Mouse (Mus musculus) brain, embryonic 18.5 days (tissue): ENCODE data around the gene Ppp6c.
"Not testable (repeated sequence)": the region's sequence is repeated elsewhere in the genome, so short reads cannot be mapped to it uniquely, and the experiment has no call there.

Source experiments
- DNase-seq: peaks from one replicate; pipeline ENCODE4 v3.0.0-alpha.2; 2012; ENCODE audit warnings: low read depth, low spot score

Gene Ppp6c

DNA sequence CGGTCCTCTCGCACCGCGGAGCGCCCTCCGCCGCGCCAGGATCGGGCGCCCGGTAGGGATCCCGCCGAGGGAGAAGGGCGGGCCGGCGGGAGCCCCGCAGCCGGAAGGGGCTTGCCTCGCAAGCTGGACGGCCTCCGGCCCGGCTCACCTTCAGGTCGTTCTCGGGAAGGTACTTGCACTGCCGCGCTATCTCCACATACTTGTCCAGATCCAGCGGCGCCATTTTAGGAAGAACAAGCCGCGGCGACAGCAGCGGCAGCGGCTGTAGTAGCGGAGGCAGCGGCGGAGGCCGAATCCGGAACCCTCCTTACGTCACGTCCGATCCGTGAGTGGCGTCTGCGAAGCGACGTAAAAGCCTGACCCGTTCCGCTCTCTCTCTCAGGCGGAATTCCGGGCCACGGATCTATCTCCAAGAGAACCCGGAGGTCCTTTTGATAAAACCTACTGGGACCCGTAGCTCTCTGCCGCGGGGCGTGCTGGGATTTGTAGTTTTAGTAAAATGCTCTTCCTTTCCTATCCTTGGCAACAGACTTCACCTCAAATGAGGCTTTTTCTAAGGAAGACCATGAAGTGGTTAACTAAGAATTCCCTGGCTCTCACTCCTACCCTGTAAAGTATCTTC, at the start of gene Ppp6c:
TSS of gene Ppp6c (minus strand) at position 433 of the 622 bp plus-strand sequence.
- peak; percentile 97 for DNase-seq

DNA sequence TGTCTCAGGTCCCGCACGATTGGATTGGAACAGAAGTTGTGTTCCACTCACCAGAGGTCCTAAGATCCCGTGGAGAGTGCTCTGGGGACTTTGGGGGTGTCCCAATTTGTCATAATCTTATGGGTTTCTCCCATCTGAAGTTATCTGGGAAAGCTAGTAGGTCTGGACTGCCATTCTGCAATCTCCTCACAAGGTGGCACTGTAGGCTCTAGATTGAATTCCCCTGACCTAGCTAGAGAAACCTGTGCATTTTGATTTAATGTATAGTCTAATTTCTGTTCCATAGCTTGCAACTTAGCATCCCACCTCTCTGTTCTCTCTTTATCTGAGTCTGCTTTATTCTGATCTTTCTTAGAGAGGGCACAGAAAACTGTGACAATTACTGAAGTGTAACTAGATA, 42.1 kb upstream of the Ppp6c start:
- no peak for DNase-seq

DNA sequence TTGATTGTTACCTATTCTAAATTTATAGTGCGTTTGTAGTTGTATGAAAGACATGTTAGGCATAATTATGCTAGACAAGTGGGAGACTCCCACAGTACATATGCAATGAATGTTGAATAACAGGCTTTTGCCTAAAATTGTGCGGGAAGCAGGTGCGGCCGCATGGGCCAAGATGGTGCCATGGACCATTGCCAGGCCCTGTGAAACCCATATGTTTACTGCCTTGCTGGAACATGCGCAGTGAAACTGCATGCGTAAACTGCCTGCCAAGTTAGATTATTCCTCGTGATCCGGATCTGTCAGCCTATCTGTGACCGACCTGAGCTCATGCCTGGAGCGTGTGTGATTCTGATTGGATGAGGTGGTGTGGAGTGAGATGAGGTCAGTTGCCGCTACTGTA, 26.0 kb upstream of the Ppp6c start:
- DNase-seq, result peak; percentile 40

DNA sequence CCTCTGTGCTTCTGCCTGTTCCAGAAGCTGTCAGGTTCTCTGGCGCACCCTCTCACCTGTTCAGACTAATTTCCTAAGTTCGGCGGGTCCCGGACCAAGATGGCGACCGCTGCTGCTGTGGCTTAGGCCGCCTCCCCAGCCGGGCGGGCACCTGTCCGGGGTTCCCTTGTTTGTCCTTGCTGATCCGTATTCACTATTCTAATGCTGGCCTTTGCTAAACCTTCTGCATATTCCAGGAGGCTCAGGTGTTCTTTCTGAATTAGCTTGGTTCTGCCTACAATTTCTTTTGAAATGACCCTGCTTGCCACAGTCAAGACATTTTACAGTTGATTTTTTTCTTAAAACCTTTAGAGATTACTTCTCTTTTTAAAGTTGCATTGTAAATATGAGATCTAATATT, 20.6 kb upstream of the Ppp6c start:
- DNase-seq, result not testable (repeated sequence)

GRCm38 (mm10) chr2:39226731-39227130, 480 bp upstream of the Ppp6c start:
- DNase-seq, result no peak

DNA sequence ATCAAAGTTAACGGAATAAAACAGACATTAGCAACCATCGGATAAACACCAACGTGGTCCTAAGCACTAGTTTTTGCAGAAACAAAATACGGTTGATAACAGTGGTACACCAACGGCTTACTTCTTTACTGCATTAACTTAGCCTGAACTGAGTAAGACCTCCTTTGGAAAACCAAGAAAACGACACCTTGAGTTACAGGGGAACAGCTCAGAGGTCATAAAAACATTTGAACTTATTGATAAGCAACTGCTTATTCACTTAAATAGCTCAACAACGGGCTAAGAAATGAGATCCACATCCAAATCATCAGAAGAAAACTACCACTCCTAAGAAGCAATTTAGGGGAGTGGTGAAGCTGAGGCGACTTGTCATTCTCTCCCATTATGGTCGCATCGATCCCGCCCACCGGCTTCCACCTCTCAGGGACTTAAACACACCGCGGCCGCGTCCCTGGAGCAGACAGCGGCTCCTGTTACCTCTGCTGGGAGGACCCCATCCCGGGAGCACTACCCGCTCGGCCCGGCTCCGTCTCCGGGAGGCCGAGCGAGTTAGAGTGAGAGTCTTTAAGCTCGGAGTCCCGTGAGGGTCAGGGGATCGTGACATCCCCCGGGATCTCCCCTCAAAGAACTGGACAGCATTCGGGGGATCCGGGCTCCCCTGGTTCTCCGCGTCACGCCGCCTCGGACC, 776 bp downstream of the Ppp6c start:
- DNase-seq, result not testable (repeated sequence)

- no peak for DNase-seq
Measured at GRCm38 (mm10) chr2:39224621-39225020, 1.6 kb downstream of the Ppp6c start.

DNA sequence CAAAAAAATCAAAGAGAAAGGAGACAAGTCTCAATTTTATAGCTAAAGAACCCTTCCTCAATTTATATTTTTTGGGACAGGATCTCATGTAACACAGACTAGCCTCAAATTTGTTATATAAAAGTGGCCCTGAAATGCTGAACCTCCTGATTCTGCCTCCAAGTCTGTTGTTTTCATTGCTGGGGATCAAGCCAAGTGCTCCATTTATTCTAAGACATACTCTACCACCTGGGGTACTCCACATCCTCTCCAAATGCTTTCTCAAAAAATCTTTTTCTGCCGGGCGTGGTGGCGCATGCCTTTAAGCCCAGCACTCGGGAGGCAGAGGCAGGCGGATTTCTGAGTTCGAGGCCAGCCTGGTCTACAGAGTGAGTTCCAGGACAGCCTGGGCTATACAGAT, 6.2 kb downstream of the Ppp6c start:
- DNase-seq, result no peak

DNA sequence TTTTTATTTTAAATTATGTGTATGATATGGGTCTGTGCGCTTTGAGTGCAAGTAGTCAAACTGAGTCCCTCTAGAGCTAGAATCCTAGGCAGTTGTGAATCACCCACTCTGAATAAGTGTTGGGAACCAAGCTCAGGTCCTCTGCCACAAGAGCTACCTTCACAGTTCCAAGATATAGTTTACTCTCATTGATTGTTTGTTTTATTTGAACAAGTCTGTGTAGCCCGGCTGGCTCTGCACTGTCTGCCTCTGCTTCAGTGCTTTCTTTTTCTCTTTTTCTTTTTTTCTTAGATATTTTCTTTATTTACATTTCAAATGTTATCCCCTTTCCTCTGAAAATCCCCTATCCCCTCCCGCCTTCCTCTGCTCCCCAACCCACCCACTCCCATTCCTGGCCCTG, 7.2 kb downstream of the Ppp6c start:
- no peak for DNase-seq

GRCm38 (mm10) chr2:39217150-39217549, 9.1 kb downstream of the Ppp6c start:
- no peak for DNase-seq

GRCm38 (mm10) chr2:39210738-39211137, 15.5 kb downstream of the Ppp6c start:
- DNase-seq, result no peak

DNA sequence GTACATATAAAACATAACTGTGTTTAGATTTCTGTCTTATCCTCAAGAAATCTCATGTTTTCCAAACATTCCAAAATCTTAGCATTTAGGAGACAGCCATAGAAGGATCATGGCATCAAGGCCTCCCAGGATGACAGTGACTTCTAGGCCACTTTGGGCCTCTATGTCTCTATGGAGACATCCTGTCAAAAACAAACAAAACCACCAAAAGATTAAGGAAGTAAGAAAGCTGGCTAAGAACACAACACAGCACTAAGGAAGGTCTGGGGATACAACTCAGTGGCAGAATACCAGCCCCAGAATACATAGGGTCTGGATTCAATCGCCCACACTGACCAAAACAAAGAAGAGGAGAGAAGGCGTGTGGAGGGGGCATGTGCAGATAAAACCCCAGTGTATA, 22.9 kb downstream of the Ppp6c start:
- DNase-seq, result no peak

- DNase-seq, result no peak
Measured at GRCm38 (mm10) chr2:39194809-39195208, 31.4 kb downstream of the Ppp6c start.

GRCm38 (mm10) chr2:39190561-39191056, 35.6 kb downstream of the Ppp6c start, which contains the start of gene Scai:
TSS of gene Scai (minus strand) at chr2:39190734.
- DNase-seq, result peak; percentile 98

- DNase-seq, result peak; percentile 10
Measured at GRCm38 (mm10) chr2:39189961-39190560, 36.2 kb downstream of the Ppp6c start.

DNA sequence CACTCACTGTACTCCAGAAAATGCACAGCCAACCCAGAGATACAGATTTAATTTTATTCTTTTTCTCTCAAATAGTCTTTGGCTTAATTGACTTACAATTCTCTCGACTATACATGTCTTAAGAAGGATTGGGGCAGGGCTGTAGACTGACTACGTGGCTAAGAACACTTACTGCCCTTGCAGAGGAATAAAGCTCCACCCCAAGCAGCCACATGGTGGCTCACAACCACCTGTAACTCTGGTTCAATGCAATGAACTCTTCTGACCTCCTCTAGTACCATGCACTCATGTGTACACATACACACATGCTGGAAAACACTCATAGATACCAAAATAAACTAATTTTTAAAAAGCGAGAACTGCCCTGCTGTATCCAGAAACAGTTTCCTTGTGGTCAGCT, 40.3 kb downstream of the Ppp6c start:
- DNase-seq, result no peak

- no peak for DNase-seq
Measured at GRCm38 (mm10) chr2:39183587-39183986, 42.7 kb downstream of the Ppp6c start.

GRCm38 (mm10) chr2:39160996-39161395, 65.3 kb downstream of the Ppp6c start:
- no peak for DNase-seq

GRCm38 (mm10) chr2:39157916-39158315, 68.3 kb downstream of the Ppp6c start:
- no peak for DNase-seq

DNA sequence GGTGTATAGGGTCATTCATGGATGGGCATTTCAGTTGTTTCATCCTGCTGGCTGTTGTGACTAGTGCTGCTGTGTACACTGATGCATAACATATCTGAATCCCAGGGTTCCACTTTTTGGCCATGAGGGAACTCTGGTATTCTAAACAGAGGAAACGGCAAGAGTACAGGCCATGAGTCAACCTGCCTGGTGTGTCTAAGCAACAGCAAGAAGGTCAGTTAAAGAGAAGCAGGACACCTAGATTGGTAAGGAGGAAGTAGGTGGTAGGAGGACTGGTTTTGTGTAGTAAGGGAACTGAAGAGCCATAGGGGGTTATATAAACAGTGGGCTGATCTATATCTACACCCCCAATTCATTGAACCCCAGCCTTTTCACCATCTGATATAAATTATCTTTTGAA, 69.4 kb downstream of the Ppp6c start:
- DNase-seq, result no peak

DNA sequence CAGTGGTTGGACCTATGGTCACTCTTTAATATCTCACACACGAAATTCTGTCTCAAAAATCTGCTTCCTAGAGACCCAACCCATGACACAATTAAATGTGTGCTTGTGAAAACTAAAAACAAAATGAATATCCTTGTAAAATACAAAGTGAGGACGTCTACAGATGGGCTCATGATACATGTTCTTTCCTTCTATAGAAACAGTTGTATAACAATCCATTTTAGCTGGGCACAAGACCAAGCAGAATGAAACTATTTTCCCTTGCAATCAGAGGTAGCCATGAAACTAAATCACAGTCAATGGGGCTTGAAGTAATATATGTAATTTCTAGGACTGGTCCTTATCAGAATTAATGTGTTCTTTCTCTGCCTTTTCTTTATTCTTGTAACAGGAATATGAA, 75.3 kb downstream of the Ppp6c start:
- DNase-seq, result no peak

GRCm38 (mm10) chr2:39148075-39148474, 78.2 kb downstream of the Ppp6c start:
- DNase-seq, result no peak

DNA sequence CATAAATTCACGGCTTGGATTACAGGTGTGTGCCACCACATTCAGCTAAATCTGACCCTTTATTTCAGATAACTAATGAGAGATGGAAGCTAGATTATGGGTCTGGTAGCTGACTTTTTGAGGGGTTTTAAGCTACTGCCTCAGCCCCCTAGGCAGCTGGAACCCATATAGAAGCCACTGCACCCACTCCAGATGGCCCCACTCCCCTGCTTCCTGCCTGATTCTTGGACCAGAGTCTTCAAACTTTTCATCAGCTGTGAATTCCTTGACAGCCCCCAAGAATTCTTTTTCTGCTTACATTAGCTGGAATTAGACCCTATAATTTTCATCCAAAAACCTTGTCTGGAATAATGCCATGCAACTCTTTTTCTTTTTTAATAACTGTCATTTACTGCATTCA, 79.8 kb downstream of the Ppp6c start:
- no peak for DNase-seq
